Mouse (Mus musculus) kidney, adult 8-10 months (tissue): Measurements from ENCODE around the gene Magi1.

ENCODE experiments used
- DNase-seq, 2 experiments: peaks; one replicate each; pipeline ENCODE4 v3.0.0; 2022

Gene Magi1

DNA sequence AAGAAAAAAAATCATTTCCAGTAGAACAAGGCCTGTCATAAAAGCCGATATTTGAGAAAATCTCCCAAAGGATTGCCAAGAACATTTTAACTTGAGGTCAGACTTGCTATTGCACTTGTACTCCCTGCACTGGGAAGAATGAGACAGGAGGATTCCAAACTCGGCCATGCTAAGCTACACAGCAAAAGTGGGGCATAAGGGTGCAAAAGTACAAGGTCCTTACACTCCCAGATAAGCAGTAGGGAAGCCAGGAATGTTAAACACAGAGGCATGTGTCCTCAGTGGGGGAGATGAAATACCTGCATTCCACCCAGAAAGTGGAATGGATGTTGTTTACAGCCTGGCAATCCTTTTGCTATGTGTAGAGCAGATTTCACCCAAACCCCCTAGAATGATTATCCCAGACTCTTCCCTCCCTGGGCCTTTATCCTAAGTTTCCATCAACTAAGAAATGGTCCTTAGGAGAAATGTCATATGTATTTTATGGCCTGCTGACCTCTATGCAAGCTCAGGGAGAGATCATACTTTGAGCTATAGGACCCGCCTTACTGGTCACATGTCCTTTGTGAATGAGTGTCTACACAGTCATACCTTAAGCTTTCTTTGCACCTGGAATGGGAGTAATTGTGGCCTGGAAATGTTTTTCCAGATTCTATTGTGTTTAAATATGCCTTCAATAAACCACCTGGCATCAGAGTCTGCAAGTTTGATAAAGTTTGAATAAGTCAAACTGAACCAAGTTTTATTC, 128.7 kb downstream of the Magi1 start:
- peak in 1 of 2 experiments; percentile 23 for DNase-seq

DNA sequence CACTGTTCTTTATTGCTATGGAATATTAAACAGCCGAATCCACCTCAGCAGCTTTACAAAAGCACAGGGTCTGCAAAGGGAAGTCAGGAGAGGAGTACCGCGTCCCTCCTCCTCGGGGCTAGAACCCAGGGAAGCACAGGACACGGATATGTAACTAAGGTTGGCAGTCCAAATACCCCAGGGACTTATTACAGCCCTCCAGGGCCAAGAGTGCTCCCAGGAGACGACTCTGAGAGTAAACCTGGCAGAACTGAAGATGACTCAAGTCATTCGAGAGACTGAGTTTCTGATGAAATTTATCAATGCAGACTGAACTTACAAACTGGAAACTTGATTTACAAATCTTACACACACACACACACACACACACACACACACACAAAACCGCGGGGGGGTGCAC, 130.8 kb downstream of the Magi1 start:
- no peak for DNase-seq

- DNase-seq, result no peak
Observed at GRCm38 (mm10) chr6:94150876-94151275, 132.8 kb downstream of the Magi1 start.

- DNase-seq, result no peak
Observed at GRCm38 (mm10) chr6:94149800-94150199, 133.9 kb downstream of the Magi1 start.

DNA sequence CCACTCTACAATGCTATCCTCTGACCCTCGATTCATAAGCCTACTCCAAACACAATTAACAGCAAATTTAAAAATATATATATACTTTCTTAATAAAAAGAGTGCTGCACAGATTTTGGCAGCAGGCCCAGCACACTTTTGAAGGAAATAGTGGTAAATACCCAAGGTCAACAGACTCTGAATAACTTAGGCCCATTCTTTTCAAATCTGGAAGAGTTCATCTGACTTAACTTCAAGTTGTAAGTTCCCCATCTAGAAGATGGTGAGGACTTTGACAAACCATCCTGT, 137.6 kb downstream of the Magi1 start:
- DNase-seq, result no peak

DNA sequence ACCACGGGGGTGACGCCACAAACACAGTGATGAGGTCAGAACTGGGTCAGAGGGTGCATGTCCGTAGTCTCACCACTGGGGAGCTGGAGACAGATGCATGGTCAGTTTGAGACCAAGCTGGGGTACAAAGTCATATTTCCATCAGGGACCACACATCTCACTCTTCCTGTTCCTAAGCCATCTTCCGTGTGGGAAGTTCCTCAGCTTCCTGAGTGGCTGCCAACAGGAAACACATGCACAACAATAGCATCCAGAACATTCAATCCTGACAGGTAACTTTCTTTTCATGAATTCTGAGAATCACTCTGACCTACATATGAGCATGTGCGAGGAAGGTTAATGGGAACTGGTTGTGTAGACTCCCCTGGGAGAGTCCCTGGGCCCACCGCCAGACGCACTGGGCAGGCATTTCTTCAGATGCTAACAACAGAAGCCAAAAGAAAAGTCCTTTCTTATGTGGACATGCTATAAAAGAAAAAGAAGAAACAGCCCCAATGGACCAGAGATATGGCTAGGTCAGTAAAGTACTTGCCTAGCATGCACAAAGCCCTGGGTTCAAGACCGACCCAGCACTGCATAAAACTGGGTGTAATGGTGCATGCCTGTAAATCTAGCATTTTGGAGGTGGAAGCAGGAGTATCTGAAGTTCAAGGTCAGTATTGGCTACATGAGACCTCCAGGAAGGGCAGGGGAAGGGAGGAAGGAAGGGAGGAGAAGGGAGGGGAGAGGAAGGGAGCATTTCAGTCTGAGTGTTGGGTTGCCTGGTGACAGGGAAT, 138.1 kb downstream of the Magi1 start:
- peak; percentile 64 to 70 for DNase-seq

DNA sequence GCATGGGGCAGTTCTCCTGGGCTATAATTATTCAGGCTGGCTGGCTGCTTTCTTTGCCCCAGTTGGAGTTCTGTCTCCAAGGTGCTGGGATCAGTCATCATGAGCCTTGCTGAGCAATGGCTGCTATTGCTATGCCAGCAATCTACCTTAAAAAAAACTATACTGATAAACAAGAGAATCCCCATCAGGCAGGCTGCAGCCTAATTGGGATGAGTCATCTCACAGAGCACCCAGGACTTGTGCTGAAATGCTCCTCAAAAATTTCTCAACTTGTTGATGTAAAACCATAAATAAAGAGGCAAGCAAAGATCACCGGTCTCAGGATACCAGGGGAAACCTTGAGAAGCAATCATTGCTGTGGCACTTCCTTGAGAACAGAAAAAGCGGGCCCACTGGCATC, 141.2 kb downstream of the Magi1 start:
- DNase-seq, result no peak

- no peak for DNase-seq
Observed at GRCm38 (mm10) chr6:94141496-94141895, 142.2 kb downstream of the Magi1 start.

- no peak for DNase-seq
Observed at GRCm38 (mm10) chr6:94139952-94140414, 143.7 kb downstream of the Magi1 start.

DNA sequence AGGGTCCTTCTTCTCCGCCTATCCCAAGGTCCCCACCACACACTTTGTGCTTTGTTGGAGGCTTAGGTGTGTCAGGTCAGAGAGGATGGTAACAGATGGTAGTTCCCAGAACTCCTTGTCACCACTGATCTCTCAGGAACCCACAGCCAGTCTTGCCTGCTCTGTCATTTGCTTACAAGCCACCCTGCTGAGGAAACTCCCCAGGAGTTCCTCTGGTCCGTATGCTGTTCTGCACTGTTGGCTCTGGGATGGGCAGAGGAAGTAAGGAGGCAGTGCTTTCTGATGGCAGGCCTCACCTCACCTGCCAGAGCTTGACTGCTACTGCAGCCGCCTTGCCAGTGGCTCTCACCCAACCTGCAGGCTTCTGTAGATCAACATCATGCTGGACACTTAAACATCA, 147.0 kb downstream of the Magi1 start:
- no peak for DNase-seq

- DNase-seq, result no peak
Observed at GRCm38 (mm10) chr6:94134159-94134558, 149.6 kb downstream of the Magi1 start.

GRCm38 (mm10) chr6:94131999-94132398, 151.7 kb downstream of the Magi1 start:
- no peak for DNase-seq

- DNase-seq, result peak; percentile 21 to 34
Observed at GRCm38 (mm10) chr6:94130389-94130788, 153.3 kb downstream of the Magi1 start.

- no peak for DNase-seq
Observed at GRCm38 (mm10) chr6:94126763-94127162, 157.0 kb downstream of the Magi1 start.

DNA sequence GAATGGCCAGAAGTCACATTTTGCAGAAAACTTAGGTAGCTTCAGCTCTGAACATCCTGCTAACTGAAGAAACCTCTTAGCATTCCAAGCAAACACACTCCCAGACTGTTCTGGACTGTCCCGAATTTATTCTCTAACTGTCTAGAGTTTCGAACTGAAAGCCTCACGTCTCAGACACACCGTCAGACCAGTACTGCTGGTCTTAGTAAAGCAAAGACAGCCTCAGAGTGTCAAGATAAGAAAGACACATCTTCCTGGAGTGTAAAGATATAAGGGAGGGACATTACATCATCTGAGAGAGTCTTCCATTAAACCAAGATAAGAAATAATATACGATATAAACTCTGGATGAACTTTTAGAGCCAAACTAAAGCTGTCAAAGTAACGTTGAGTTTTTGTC, 158.6 kb downstream of the Magi1 start:
- no peak for DNase-seq

GRCm38 (mm10) chr6:94124279-94124678, 159.4 kb downstream of the Magi1 start:
- DNase-seq, result no peak

- DNase-seq, result no peak
Observed at GRCm38 (mm10) chr6:94122566-94123150, 161.1 kb downstream of the Magi1 start.

- DNase-seq, result no peak
Observed at GRCm38 (mm10) chr6:94121488-94121887, 162.2 kb downstream of the Magi1 start.

DNA sequence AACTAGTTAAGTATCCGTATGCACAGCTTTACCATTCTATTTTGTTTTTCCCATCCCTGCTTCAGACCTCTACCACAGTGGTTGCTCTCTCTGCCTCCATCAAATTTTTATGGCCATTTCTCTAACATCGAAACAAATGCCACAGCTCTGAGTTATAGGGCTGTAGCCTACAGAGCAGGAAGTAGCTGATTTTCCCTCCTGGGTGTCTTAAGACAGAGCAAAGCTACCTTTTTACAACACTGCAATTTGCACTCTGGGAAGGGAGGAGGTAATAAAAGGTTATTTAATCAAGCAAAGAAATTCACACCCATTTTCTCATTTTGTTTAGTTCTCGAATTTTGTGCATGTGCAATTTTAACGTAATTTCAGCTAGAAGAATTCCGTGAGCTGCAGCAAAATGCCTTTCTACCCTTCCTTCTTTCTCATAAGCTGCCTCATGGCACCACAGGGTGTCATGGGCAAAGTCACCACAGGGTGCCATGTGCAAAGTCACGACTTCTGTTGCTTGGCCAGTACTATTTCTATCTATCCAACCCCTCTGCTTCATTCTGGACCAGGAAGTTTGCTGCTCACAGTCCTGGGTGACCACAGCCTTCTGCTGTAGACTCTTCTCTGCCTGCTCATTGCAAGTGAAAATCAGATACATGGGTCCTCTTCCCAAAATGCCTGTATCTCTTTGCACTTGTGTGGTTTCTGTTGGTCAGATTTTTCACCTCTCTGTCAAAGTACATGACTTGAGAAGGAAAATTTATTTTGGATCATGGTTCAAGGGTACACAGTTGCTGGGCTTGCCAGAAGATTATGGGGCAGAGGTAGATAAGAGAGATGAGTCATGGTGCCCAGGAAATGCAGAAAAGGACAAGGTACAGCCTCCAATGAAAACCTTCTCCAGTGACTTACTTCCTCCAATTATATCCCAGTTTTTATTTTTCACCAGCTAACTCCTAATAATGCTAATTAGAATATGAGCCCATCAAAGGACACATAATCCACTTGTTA, 167.0 kb downstream of the Magi1 start:
- no peak for DNase-seq

- no peak for DNase-seq
Observed at GRCm38 (mm10) chr6:94111833-94112232, 171.9 kb downstream of the Magi1 start.

DNA sequence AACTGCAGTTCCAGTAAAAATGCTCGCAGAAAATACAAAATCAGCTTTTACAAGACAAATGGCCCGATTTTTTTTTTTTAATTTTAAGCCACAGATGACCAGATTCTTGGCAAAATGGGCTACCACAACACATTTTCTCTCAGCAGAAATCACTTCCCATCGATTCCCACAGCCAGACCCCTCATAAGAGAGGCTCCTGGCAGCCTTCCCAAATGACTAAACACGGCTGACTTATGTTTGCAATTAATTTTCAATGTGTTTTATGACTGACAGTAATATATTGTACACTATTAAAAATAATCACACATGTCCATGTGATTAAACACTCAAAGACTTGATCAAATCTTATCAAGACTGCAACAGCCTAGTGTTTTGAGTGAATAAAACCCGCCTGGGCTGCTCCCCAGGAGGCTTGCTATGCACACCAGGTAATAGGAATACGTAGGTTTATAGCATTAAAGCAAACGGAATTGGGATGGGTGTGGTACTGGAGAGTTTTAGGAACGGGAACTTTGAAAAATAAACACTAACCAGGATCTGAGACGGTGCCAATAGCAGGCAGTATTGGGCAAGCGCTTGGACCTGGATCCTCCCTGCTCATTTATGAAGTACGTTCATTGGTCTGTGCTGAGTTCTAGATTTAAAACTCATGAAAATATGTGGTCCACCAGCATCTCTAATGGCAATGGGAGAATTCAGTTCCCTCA, 176.2 kb downstream of the Magi1 start:
- DNase-seq, result no peak

DNA sequence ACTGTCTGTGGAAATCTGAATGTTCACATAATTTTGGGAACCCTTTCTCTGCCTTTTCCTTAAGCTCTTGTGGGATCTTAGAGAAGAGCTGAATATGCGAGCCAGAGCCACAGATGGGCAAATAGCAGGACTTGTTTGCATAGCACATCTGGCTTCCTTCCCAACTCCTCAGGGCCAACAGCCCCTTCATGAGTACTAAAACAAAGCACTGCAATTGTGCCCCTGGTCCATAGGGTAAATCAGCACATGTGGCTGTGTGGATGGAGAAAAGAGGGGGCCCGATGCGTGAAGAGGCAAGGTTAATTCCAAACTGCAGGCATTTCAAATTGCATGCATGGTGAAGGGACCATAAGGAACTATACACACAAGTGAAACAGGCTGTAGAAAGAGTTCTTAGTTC, 180.1 kb downstream of the Magi1 start:
- DNase-seq, result no peak
